Mouse (Mus musculus) C2C12 (cell line): ENCODE measurements around the gene Gtpbp3. TPM values are rescaled to one million over a fixed set of nuclear protein-coding genes. Genes with fewer than 3 reads are reported as not detected.

Experiments
- H3K27me3 ChIP-seq: one replicate; pipeline ENCODE4 v1.6.1; 2011; ENCODE audit not compliant: control insufficient read depth, insufficient read depth, insufficient read length
- H3K36me3 ChIP-seq: one replicate; pipeline ENCODE4 v1.6.1; 2011; ENCODE audit not compliant: control insufficient read depth, insufficient read depth
- H3K4me3 ChIP-seq: one replicate; pipeline ENCODE4 v1.5.1; 2011; ENCODE audit warnings: mild to moderate bottlenecking, control low read depth; ENCODE audit not compliant: poor library complexity, insufficient read depth, severe bottlenecking
- H3K79me2 ChIP-seq: one replicate; pipeline ENCODE4 v1.6.1; 2011; ENCODE audit not compliant: control insufficient read depth, insufficient read depth
- H3K79me3 ChIP-seq: one replicate; pipeline ENCODE4 v1.6.1; 2011; ENCODE audit warnings: low read depth, control low read depth
- H3ac ChIP-seq: one replicate; pipeline ENCODE3; 2011; ENCODE audit warnings: low read depth; ENCODE audit not compliant: control insufficient read depth, insufficient read length
- CEBPB ChIP-seq: IDR thresholded peaks from one replicate; pipeline ENCODE4 v1.6.1; 2011; ENCODE audit warnings: low read depth, mild to moderate bottlenecking, control low read depth, moderate library complexity
- CTCF ChIP-seq: IDR thresholded peaks from one replicate; pipeline ENCODE4 v1.5.1; 2011; ENCODE audit not compliant: control insufficient read depth, insufficient read depth, insufficient read length
- FOSL1 ChIP-seq: IDR thresholded peaks from one replicate; pipeline ENCODE4 v1.8.0; 2011; ENCODE audit warnings: mild to moderate bottlenecking, low read length; ENCODE audit not compliant: poor library complexity, insufficient read depth, severe bottlenecking
- MAX ChIP-seq: IDR thresholded peaks from one replicate; pipeline ENCODE4 v1.6.1; 2011; ENCODE audit warnings: mild to moderate bottlenecking, control low read depth
- MYOD1 ChIP-seq: IDR thresholded peaks from one replicate; pipeline ENCODE4 v1.6.1; 2011; ENCODE audit warnings: low read depth; ENCODE audit not compliant: control insufficient read depth, insufficient read length
- MYOG ChIP-seq: IDR thresholded peaks from one replicate; pipeline ENCODE4 v1.6.1; 2011; ENCODE audit not compliant: control insufficient read depth, insufficient read length; ENCODE audit errors: extremely low read depth
- USF1 ChIP-seq: IDR thresholded peaks from one replicate; pipeline ENCODE4 v1.6.1; 2011; ENCODE audit warnings: low read depth, mild to moderate bottlenecking, control low read depth, moderate library complexity
- polyA plus RNA-seq: library from polyadenylated mRNA; unstranded; fragments of >200 nt; fragmentation: generic; extraction: Trizol; gene quantifications from one replicate; pipeline ENCODE4 v1.2.1, GENCODE M21; 2012; ENCODE audit warnings: missing spikeins

Gtpbp3 gene
- polyA plus RNA-seq, 1 experiment = 21.4 TPM

GRCm38 (mm10) chr8:71467201-71467600 is 20.7 kb upstream of the Gtpbp3 start:
- Histone ChIP-seq H3ac (no peak overlapping the region), H3K27me3 (no peaks in the 10 kb centered on the region), H3K4me3 (no peak overlapping the region), H3K79me2 (peaks cover 52% of the 10 kb centered on the region), H3K79me3 (peaks cover 18% of the 10 kb centered on the region), H3K36me3 (peaks cover 12% of the 10 kb centered on the region)
- TF ChIP-seq MYOD1 = no peak
- TF ChIP-seq FOSL1 = no peak

GRCm38 (mm10) chr8:71468001-71468400 is 19.9 kb upstream of the Gtpbp3 start:
- TF ChIP-seq CEBPB (no peak), FOSL1 (no peak), MAX (no peak), CTCF (no peak), USF1 (no peak), MYOD1 (no peak), MYOG (no peak)
- Histone ChIP-seq H3K4me3 (no peak overlapping the region), H3K36me3 (peaks cover 15% of the 10 kb centered on the region)

GRCm38 (mm10) chr8:71468916-71469315 is 19.0 kb upstream of the Gtpbp3 start, which contains the start of gene Dda1:
Gene Dda1, plus strand, starts transcription at chr8:71469199.
- peaks cover 46% of the 10 kb centered on the region for H3K79me2 ChIP-seq
- H3K36me3 ChIP-seq = peaks cover 20% of the 10 kb centered on the region
- no peaks in the 10 kb centered on the region for H3K27me3 ChIP-seq

More at GRCm38 (mm10) chr8:71468001-71468400, 19.9 kb upstream of the Gtpbp3 start:
- Histone ChIP-seq H3K27me3 (no peaks in the 10 kb centered on the region), H3K79me3 (peaks cover 18% of the 10 kb centered on the region), H3K79me2 (peaks cover 46% of the 10 kb centered on the region), H3ac (no peak overlapping the region)

GRCm38 (mm10) chr8:71469411-71469810 is 18.5 kb upstream of the Gtpbp3 start:
- Histone ChIP-seq H3K36me3 (peaks cover 22% of the 10 kb centered on the region), H3K79me2 (peaks cover 46% of the 10 kb centered on the region), H3K27me3 (no peaks in the 10 kb centered on the region), H3ac (peak overlapping the region; percentile 83), H3K79me3 (peaks cover 18% of the 10 kb centered on the region), H3K4me3 (peak overlapping the region; percentile 79)
- TF ChIP-seq MAX (no peak), CEBPB (no peak), USF1 (no peak), FOSL1 (no peak)

More at GRCm38 (mm10) chr8:71468916-71469315, 19.0 kb upstream of the Gtpbp3 start, which contains the start of gene Dda1:
- TF ChIP-seq MYOG (no peak), CEBPB (no peak), CTCF (no peak), MYOD1 (no peak), FOSL1 (no peak), USF1 (no peak), MAX (no peak)
- Histone ChIP-seq H3K79me3 (peaks cover 18% of the 10 kb centered on the region), H3ac (peak within 1 kb of the TSS; percentile 83), H3K4me3 (peak within 1 kb of the TSS; percentile 79)

GRCm38 (mm10) chr8:71470146-71470912 is 17.6 kb upstream of the Gtpbp3 start:
- Histone ChIP-seq H3K79me2 (peaks cover 42% of the 10 kb centered on the region), H3K36me3 (peaks cover 23% of the 10 kb centered on the region), H3K79me3 (peaks cover 18% of the 10 kb centered on the region), H3K4me3 (no peak overlapping the region), H3ac (peak overlapping the region; percentile 83), H3K27me3 (no peaks in the 10 kb centered on the region)
- TF ChIP-seq FOSL1 = no peak
- no peak for TF ChIP-seq MYOD1
- no peak for TF ChIP-seq CEBPB
- no peak for TF ChIP-seq USF1
- no peak for TF ChIP-seq MYOG
- TF ChIP-seq CTCF = no peak
- TF ChIP-seq MAX = no peak

GRCm38 (mm10) chr8:71470913-71471255 is 17.0 kb upstream of the Gtpbp3 start:
- Histone ChIP-seq H3K79me3 (peaks cover 18% of the 10 kb centered on the region), H3K79me2 (peaks cover 36% of the 10 kb centered on the region), H3ac (peak overlapping the region; percentile 32), H3K36me3 (peaks cover 26% of the 10 kb centered on the region), H3K27me3 (no peaks in the 10 kb centered on the region), H3K4me3 (no peak overlapping the region)
- TF ChIP-seq MYOG (no peak), MAX (no peak), CEBPB (no peak), USF1 (no peak), MYOD1 (no peak), FOSL1 (no peak), CTCF (no peak)
